Mouse (Mus musculus) heart, adult 2 months (tissue): ENCODE results near the gene Zfp385a.

Source experiments
- CTCF ChIP-seq: fragments of 200-600 bp; IDR thresholded peaks from 2 replicates; pipeline ENCODE4 v1.8.1; 2022; ENCODE audit warnings: antibody characterized with exemption, mild to moderate bottlenecking, moderate library complexity
- EP300 ChIP-seq: fragments of 200-500 bp; IDR thresholded peaks from 2 replicates; pipeline ENCODE4 v1.6.1; 2011; ENCODE audit warnings: low read depth, low read length, control low read depth; ENCODE audit not compliant: insufficient read depth
- POLR2A ChIP-seq: fragments of 200-500 bp; IDR thresholded peaks from 2 replicates; pipeline ENCODE4 v1.6.1; 2011; ENCODE audit warnings: mild to moderate bottlenecking, low read depth, low read length, control low read depth; ENCODE audit not compliant: insufficient read depth

GRCm38 (mm10) chr15:103345789-103346188 is 5.9 kb upstream of the Zfp385a start:
- no peak for TF ChIP-seq CTCF
- TF ChIP-seq POLR2A = no peak
- TF ChIP-seq EP300 = no peak
